Mouse (Mus musculus) C2C12 (cell line): ENCODE results near the gene Map3k4. TPM values are rescaled to one million over a fixed set of nuclear protein-coding genes. Genes with fewer than 3 reads are reported as not detected.

Source experiments
- H3K27me3 ChIP-seq: one replicate; pipeline ENCODE4 v1.6.1; 2011; ENCODE audit not compliant: control insufficient read depth, insufficient read depth, insufficient read length
- H3K36me3 ChIP-seq: one replicate; pipeline ENCODE4 v1.6.1; 2011; ENCODE audit not compliant: control insufficient read depth, insufficient read depth
- H3K4me3 ChIP-seq: one replicate; pipeline ENCODE4 v1.5.1; 2011; ENCODE audit warnings: mild to moderate bottlenecking, control low read depth; ENCODE audit not compliant: poor library complexity, insufficient read depth, severe bottlenecking
- H3K79me2 ChIP-seq: one replicate; pipeline ENCODE4 v1.6.1; 2011; ENCODE audit not compliant: control insufficient read depth, insufficient read depth
- H3K79me3 ChIP-seq: one replicate; pipeline ENCODE4 v1.6.1; 2011; ENCODE audit warnings: low read depth, control low read depth
- H3ac ChIP-seq: one replicate; pipeline ENCODE3; 2011; ENCODE audit warnings: low read depth; ENCODE audit not compliant: control insufficient read depth, insufficient read length
- CEBPB ChIP-seq: IDR thresholded peaks from one replicate; pipeline ENCODE4 v1.6.1; 2011; ENCODE audit warnings: low read depth, mild to moderate bottlenecking, control low read depth, moderate library complexity
- CTCF ChIP-seq: IDR thresholded peaks from one replicate; pipeline ENCODE4 v1.5.1; 2011; ENCODE audit not compliant: control insufficient read depth, insufficient read depth, insufficient read length
- FOSL1 ChIP-seq: IDR thresholded peaks from one replicate; pipeline ENCODE4 v1.8.0; 2011; ENCODE audit warnings: mild to moderate bottlenecking, low read length; ENCODE audit not compliant: poor library complexity, insufficient read depth, severe bottlenecking
- MAX ChIP-seq: IDR thresholded peaks from one replicate; pipeline ENCODE4 v1.6.1; 2011; ENCODE audit warnings: mild to moderate bottlenecking, control low read depth
- MYOD1 ChIP-seq: IDR thresholded peaks from one replicate; pipeline ENCODE4 v1.6.1; 2011; ENCODE audit warnings: low read depth; ENCODE audit not compliant: control insufficient read depth, insufficient read length
- MYOG ChIP-seq: IDR thresholded peaks from one replicate; pipeline ENCODE4 v1.6.1; 2011; ENCODE audit not compliant: control insufficient read depth, insufficient read length; ENCODE audit errors: extremely low read depth
- USF1 ChIP-seq: IDR thresholded peaks from one replicate; pipeline ENCODE4 v1.6.1; 2011; ENCODE audit warnings: low read depth, mild to moderate bottlenecking, control low read depth, moderate library complexity
- polyA plus RNA-seq: library from polyadenylated mRNA; unstranded; fragments of >200 nt; fragmentation: generic; extraction: Trizol; gene quantifications from one replicate; pipeline ENCODE4 v1.2.1, GENCODE M21; 2012; ENCODE audit warnings: missing spikeins

The Map3k4 gene
- polyA plus RNA-seq, 1 experiment = 20.9 TPM

GRCm38 (mm10) chr17:12211890-12212289 is 106.7 kb downstream of the Map3k4 start:
- TF ChIP-seq FOSL1 (no peak), MAX (no peak), USF1 (no peak), MYOG (no peak), CEBPB (no peak), MYOD1 (no peak), CTCF (no peak)
- Histone ChIP-seq H3K79me2 (no peaks in the 10 kb centered on the region), H3K79me3 (no peaks in the 10 kb centered on the region), H3K36me3 (peaks cover 24% of the 10 kb centered on the region), H3K4me3 (no peak overlapping the region), H3K27me3 (no peaks in the 10 kb centered on the region), H3ac (no peak overlapping the region)

- peaks cover 24% of the 10 kb centered on the region for H3K36me3 ChIP-seq
- no peak overlapping the region for H3ac ChIP-seq
- H3K79me3 ChIP-seq = no peaks in the 10 kb centered on the region
- no peak for TF ChIP-seq FOSL1
- TF ChIP-seq CEBPB = no peak
- TF ChIP-seq CTCF = peak; percentile 94
- H3K4me3 ChIP-seq = no peak overlapping the region
- no peaks in the 10 kb centered on the region for H3K27me3 ChIP-seq
- no peaks in the 10 kb centered on the region for H3K79me2 ChIP-seq
Observed at GRCm38 (mm10) chr17:12210544-12211132, 108.0 kb downstream of the Map3k4 start.

GRCm38 (mm10) chr17:12209481-12209880 is 109.1 kb downstream of the Map3k4 start:
- H3K27me3 ChIP-seq = no peaks in the 10 kb centered on the region
- no peak overlapping the region for H3K4me3 ChIP-seq
- peaks cover 21% of the 10 kb centered on the region for H3K36me3 ChIP-seq
- H3ac ChIP-seq = no peak overlapping the region
- TF ChIP-seq CEBPB (no peak), MYOD1 (peak; percentile 24)
- H3K79me2 ChIP-seq = no peaks in the 10 kb centered on the region
- no peaks in the 10 kb centered on the region for H3K79me3 ChIP-seq

GRCm38 (mm10) chr17:12207022-12207548 is 111.5 kb downstream of the Map3k4 start:
- no peak overlapping the region for H3K4me3 ChIP-seq
- no peaks in the 10 kb centered on the region for H3K79me2 ChIP-seq
- H3K36me3 ChIP-seq = peaks cover 10% of the 10 kb centered on the region
- TF ChIP-seq CTCF (no peak), MAX (no peak), MYOD1 (no peak)
- H3K79me3 ChIP-seq = no peaks in the 10 kb centered on the region
- no peaks in the 10 kb centered on the region for H3K27me3 ChIP-seq
- H3ac ChIP-seq = no peak overlapping the region

GRCm38 (mm10) chr17:12206248-12206647 is 112.3 kb downstream of the Map3k4 start:
- Histone ChIP-seq H3K4me3 (no peak overlapping the region), H3ac (no peak overlapping the region), H3K36me3 (peaks cover 5% of the 10 kb centered on the region), H3K27me3 (no peaks in the 10 kb centered on the region), H3K79me3 (no peaks in the 10 kb centered on the region), H3K79me2 (no peaks in the 10 kb centered on the region)
- TF ChIP-seq USF1 (no peak), MYOD1 (no peak), CTCF (no peak), CEBPB (no peak), MAX (no peak), FOSL1 (no peak), MYOG (no peak)

GRCm38 (mm10) chr17:12205694-12206075 is 112.9 kb downstream of the Map3k4 start:
- Histone ChIP-seq H3K36me3 (no peaks in the 10 kb centered on the region), H3K79me3 (no peaks in the 10 kb centered on the region), H3K4me3 (no peak overlapping the region), H3ac (no peak overlapping the region), H3K79me2 (no peaks in the 10 kb centered on the region), H3K27me3 (no peaks in the 10 kb centered on the region)
- TF ChIP-seq CEBPB (no peak), CTCF (no peak), FOSL1 (no peak), MYOG (no peak), MYOD1 (no peak), MAX (no peak), USF1 (no peak)
